Mouse (Mus musculus) cortical plate, adult 2 months (tissue): Measurements from ENCODE around the gene Col18a1.

Experiments used
- CTCF ChIP-seq: fragments of 200-500 bp; IDR thresholded peaks from 2 replicates; pipeline ENCODE4 v1.5.1; 2011; ENCODE audit warnings: mild to moderate bottlenecking, control low read depth, low read length; ENCODE audit not compliant: insufficient read depth; ENCODE audit errors: extremely low read depth
- POLR2A ChIP-seq: fragments of 200-500 bp; IDR thresholded peaks from 2 replicates; pipeline ENCODE4 v1.6.1; 2011; ENCODE audit warnings: mild to moderate bottlenecking, low read length, control low read depth; ENCODE audit not compliant: insufficient read depth; ENCODE audit errors: extremely low read depth

DNA sequence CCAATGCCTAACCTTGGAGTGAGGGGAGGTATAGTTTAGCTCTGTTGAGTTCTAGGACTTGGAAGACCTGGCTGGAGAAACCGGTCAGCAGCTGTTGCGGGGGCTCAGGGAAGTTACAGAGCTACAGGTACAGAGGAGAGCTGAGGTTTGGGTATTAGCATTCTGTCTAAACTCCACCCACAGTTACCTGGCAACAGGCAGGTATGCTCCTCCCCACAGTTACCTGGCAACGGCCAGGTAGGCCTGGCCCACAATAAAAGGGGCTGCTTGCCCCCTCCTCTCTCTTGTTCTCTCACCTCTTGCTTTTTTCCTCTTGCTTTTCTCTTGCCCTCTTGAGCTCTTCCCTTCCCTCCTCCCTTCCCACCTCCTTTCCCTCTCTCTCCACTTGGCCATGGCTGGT, 29.8 kb upstream of the Col18a1 start:
- no peak for TF ChIP-seq POLR2A
- TF ChIP-seq CTCF = no peak
